Mouse (Mus musculus): Measurements from ENCODE around the gene Ski.

The Ski gene

GRCm38 (mm10) chr4:155173822-155174785, 48.3 kb downstream of the Ski start:
- no peak for DNase-seq

GRCm38 (mm10) chr4:155172909-155173821, 49.2 kb downstream of the Ski start:
- peak; percentile 93 for DNase-seq

GRCm38 (mm10) chr4:155171961-155172533, 50.3 kb downstream of the Ski start:
- DNase-seq, result no peak

- DNase-seq, result no peak
These were observed 51.7 kb downstream of the Ski start for GRCm38 (mm10) chr4:155170614-155171212.

GRCm38 (mm10) chr4:155168835-155169252, 53.5 kb downstream of the Ski start:
- DNase-seq, result no peak

GRCm38 (mm10) chr4:155165861-155166260, 56.5 kb downstream of the Ski start:
- no peak for DNase-seq

GRCm38 (mm10) chr4:155164550-155164949, 57.8 kb downstream of the Ski start:
- peak; percentile 77 for DNase-seq

DNA sequence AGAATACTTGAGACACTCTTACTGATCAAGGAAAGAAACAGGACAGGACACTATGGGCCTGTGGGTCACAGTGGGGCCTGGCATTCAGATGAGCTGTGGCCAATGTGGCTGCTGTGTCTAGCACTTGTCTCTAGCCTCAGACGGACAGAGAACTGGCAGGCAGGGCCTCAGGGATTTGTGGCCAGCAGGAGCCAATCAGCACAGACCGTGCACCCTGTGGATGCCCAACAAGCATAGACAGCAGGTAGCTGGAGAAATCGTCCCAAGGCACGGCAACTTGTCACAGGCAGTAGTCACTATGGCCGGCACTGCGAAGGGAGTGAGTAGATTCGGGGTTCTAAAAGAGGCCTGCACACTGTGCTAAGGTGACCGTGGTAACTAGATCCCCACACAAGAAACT, 58.7 kb downstream of the Ski start:
- no peak for DNase-seq

- no peak for DNase-seq
These were observed 59.1 kb downstream of the Ski start for GRCm38 (mm10) chr4:155163320-155163651.

DNA sequence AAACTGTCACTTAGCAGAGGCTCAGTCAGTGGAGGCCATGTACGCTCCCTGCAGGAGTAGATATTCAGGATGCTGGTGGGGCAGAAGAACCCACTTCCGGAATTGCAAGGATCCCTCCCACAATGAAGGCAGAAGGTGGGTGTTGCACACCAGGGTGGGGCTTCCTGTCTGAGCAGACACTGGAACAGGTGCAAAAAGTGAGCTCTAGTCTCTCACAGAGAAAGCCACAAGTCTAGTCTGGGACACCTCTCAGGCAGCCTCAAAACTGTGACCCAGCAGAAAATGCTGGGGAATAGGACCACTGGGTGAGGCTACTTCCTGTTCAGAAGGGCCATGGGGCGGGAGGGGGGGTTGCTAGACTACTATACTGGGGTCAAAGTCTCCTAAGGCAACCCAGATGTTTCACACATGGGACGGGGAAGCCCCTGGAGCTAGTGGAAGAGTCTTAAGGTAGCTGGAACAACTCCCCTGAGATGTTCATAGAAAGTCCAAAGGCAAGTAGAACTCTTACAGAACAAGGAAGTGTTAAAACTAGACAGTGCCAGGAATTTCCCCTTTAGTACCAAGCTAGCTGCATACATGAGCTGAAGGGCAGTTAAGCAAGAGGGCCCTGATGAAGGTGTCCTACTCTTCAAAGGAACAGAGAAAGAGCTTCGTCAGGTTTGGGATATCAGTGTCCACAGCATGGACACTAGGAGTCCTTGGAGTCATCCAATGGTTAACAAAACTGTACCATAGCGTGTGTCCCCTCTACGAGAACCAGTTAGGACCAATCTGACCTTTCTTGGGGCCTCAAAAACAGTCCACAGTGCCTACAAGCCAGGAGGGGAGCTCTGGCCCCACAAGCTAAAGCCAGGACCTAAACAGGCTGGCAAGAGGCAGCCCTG, 59.7 kb downstream of the Ski start:
- no peak for DNase-seq

- DNase-seq, result no peak
These were observed 63.9 kb downstream of the Ski start for GRCm38 (mm10) chr4:155158543-155158917.

GRCm38 (mm10) chr4:155157871-155158542, 64.4 kb downstream of the Ski start:
- no peak for DNase-seq

DNA sequence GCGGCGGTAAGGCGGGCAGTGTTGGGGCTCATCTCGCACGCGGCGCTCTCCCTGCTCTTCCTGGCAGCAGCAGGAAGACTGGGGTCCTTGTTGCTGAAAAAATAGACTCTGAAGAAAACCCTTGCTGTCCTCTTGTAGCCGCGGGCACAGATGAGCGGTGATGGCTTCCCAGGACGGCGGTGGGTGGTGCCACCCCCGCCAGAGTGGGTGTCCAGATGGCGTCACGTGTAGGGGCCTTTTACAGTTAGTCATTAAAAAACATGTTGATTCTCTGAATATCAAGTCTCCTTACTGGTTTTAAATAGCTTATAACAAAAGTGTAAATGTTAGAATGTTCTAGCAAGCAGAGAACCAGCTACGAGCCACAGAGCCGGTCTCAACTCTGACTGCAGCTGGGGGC, 65.7 kb downstream of the Ski start:
- no peak for DNase-seq

DNA sequence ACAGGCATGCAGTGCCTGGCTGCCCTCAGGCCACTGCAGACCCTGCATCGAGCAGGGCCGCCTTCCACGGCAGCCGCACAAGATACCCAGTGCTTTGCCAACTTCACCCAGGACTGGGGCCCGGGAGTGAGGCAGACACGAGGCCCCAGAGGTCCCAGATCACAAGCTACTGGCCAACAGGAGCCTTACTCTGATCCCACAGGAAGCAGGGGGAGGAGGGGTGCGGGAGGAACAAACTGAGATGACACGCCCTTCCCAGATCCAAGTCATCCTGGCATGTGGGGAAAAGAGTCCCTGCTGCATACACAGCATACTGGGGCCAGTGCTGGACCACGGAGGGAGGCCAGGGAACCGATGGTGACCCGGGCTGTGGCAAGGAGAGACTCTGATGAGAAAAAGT, 67.4 kb downstream of the Ski start:
- DNase-seq, result no peak

GRCm38 (mm10) chr4:155153389-155154072, 68.9 kb downstream of the Ski start:
- no peak for DNase-seq

GRCm38 (mm10) chr4:155152476-155152875, 69.9 kb downstream of the Ski start:
- no peak for DNase-seq

- DNase-seq, result no peak
These were observed 70.5 kb downstream of the Ski start for GRCm38 (mm10) chr4:155151845-155152244.

- no peak for DNase-seq
These were observed 71.1 kb downstream of the Ski start for GRCm38 (mm10) chr4:155151221-155151788.

DNA sequence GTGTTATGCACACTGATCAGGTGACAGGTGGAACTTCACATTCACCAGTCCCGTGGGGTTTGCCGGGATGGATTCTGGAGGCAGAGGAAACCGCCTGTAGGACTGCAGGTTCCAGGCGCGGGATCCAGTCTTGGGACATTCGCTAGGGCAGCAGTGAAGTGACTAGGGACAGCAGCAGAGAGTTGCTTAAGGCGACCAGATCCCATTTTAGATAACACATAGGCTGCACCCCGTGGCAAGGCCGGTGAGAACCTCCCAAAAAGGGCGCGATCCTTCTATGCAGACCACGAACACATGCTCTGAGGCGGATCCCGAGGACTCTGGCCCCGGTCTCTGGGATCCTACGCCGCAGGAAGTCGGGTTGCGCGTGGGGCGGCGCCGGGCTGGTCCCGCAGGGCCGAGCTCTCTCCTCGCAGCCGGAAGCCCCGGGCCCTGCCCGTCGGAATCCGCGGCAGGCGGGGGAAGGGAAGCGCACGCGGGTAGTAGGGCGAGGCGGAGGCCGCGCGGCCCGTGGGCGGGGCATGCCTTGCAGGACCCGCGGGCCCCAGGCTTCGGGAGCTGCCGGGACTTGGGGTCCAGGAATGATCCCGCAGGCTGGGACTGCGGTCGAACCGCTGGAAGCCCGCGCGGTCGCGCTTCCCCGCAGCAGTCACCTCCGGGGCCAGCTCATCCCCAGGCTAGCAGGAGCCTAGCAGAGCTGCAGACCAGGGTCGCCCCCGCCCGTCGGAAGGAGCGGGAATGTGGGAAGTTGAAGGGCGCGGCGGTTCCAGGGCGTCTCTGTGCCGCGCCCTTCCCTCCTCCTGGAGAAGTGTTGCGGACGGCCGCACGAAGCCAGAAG, 71.9 kb downstream of the Ski start:
- DNase-seq, result peak; percentile 91

- no peak for DNase-seq
These were observed 72.5 kb downstream of the Ski start for GRCm38 (mm10) chr4:155149941-155150275.

All from kidney, adult 18-20 months (tissue).